Mouse (Mus musculus): ENCODE measurements around the gene Apold1.

Apold1 gene

GRCm38 (mm10) chr6:134976628-134977027 lies 4.9 kb upstream of the Apold1 start:
- peak; percentile 90 for DNase-seq

GRCm38 (mm10) chr6:134983529-134984370 lies 2.2 kb downstream of the Apold1 start:
- peak; percentile 99 for DNase-seq

GRCm38 (mm10) chr6:134984748-134985147 lies 3.2 kb downstream of the Apold1 start:
- peak; percentile 88 for DNase-seq

- no peak for DNase-seq
Measured at GRCm38 (mm10) chr6:134988377-134988776, 6.9 kb downstream of the Apold1 start.

GRCm38 (mm10) chr6:134990674-134991073 lies 9.2 kb downstream of the Apold1 start:
- DNase-seq = no peak

GRCm38 (mm10) chr6:134994031-134994651 lies 12.6 kb downstream of the Apold1 start:
- peak; percentile 79 for DNase-seq

GRCm38 (mm10) chr6:134994985-134995384 lies 13.5 kb downstream of the Apold1 start:
- DNase-seq = peak; percentile 86

GRCm38 (mm10) chr6:134996918-134997317 lies 15.4 kb downstream of the Apold1 start:
- DNase-seq = no peak

GRCm38 (mm10) chr6:134998076-134998475 lies 16.6 kb downstream of the Apold1 start:
- peak; percentile 58 for DNase-seq

GRCm38 (mm10) chr6:134998781-134999180 lies 17.3 kb downstream of the Apold1 start:
- no peak for DNase-seq

GRCm38 (mm10) chr6:135000272-135000671 lies 18.8 kb downstream of the Apold1 start:
- DNase-seq = no peak

- DNase-seq = no peak
Measured at GRCm38 (mm10) chr6:135001991-135002390, 20.5 kb downstream of the Apold1 start.

- DNase-seq = no peak
Measured at GRCm38 (mm10) chr6:135006372-135006771, 24.9 kb downstream of the Apold1 start.

- peak; percentile 99 for DNase-seq
Measured at GRCm38 (mm10) chr6:135011048-135011733, 29.7 kb downstream of the Apold1 start, which contains the start of gene Ddx47. Gene Ddx47 (plus strand): TSS chr6:135011612.

- no peak for DNase-seq
Measured at GRCm38 (mm10) chr6:135011734-135012116, 30.2 kb downstream of the Apold1 start.

GRCm38 (mm10) chr6:135017211-135017610 lies 35.7 kb downstream of the Apold1 start:
- DNase-seq = no peak

- no peak for DNase-seq
Measured at GRCm38 (mm10) chr6:135019564-135019963, 38.0 kb downstream of the Apold1 start.

- DNase-seq = no peak
Measured at GRCm38 (mm10) chr6:135021633-135022032, 40.1 kb downstream of the Apold1 start.

GRCm38 (mm10) chr6:135023379-135023778 lies 41.9 kb downstream of the Apold1 start:
- DNase-seq = no peak

GRCm38 (mm10) chr6:135024781-135025420 lies 43.4 kb downstream of the Apold1 start:
- no peak for DNase-seq

GRCm38 (mm10) chr6:135026232-135026631 lies 44.7 kb downstream of the Apold1 start:
- no peak for DNase-seq

- no peak for DNase-seq
Measured at GRCm38 (mm10) chr6:135026755-135027154, 45.2 kb downstream of the Apold1 start.

- DNase-seq = no peak
Measured at GRCm38 (mm10) chr6:135029246-135029645, 47.7 kb downstream of the Apold1 start.
